Mouse (Mus musculus): ENCODE measurements around the gene Nsmce1. TPM values are rescaled to one million over a fixed set of nuclear protein-coding genes. Genes with fewer than 3 reads are reported as not detected.

Gene Nsmce1
- total and polyA plus RNA-seq, 3 experiments = 58.1 to 59.2 TPM; not detected in 1

DNA sequence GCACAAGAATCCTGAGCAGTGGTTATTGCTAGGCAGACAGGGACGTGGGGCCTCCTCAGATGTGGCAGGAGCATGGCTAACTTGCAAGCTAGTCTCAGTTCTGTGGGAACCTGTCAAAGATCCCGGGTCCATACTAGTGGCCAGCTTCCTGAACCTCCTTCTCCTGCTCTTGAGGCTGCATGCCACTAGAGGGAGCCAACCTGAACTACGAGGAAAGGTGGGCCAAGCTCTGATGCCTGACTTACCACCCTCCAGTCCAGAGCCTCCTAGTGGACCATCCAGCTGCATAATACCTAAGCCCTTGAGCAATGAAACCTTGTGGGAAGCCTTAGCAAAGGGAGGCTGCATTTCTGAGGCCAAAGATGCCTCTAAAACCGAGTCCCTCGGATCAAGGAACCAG, 21.5 kb downstream of the Nsmce1 start:
- Histone ChIP-seq H3K79me2 (ENCODE audit: control insufficient read depth, insufficient read depth, low read length, poor library complexity) (no peaks in the 10 kb centered on the region), H3K4me3 (ENCODE audit: control insufficient read depth in 1 of 2, insufficient read depth in 1 of 2, low read depth in 2 of 2, low read length in 2 of 2) (no peak overlapping the region), H3K9ac (ENCODE audit: control insufficient read depth, low read depth, low read length, poor library complexity, severe bottlenecking) (no peak overlapping the region), H3K9me3 (replicated peaks; ENCODE audit: insufficient read depth, low read length) (no peaks in the 10 kb centered on the region), H3K27me3 (ENCODE audit: control insufficient read depth in 1 of 2, insufficient read depth in 2 of 2, low read length in 2 of 2) (no peaks in the 10 kb centered on the region), H3K36me3 (ENCODE audit: control insufficient read depth in 1 of 2, insufficient read depth in 2 of 2, low read length in 2 of 2) (peaks cover 0 to 20% of the 10 kb centered on the region in 2 experiments; a peak in 2 of 4 replicates), H3K27ac (ENCODE audit: control insufficient read depth, low read depth, low read length) (no peak overlapping the region), H3K4me1 (ENCODE audit: control insufficient read depth in 1 of 2, insufficient read depth in 2 of 2, low read length in 2 of 2) (peaks cover 0 to 18% of the 10 kb centered on the region in 2 experiments)
- DNase-seq (ENCODE audit: low read depth, low spot score) = peak; percentile 79
- TF ChIP-seq ZC3H11A (IDR thresholded peaks at IDR 0.05; ENCODE audit: low read depth, low read length) (peak; percentile 43; the same call in 1 of the 2 replicates), RAD21 (IDR thresholded peaks at IDR 0.05; ENCODE audit: low read depth, low read length) (peak; percentile 66), CTCF (IDR thresholded peaks at IDR 0.05 in 2 of 3, conservative IDR thresholded peaks at IDR 0.05 in 1 of 3; ENCODE audit: control insufficient read depth in 1 of 3, insufficient read depth in 1 of 3, low read depth in 2 of 3, low read length in 3 of 3, poor library complexity in 1 of 3, severe bottlenecking in 1 of 3) (peak; percentile 91 to 95 (median 91)), SMC3 (IDR thresholded peaks at IDR 0.05; ENCODE audit: low read depth, low read length) (peak; percentile 86), ETS1 (IDR thresholded peaks at IDR 0.05; ENCODE audit: low read depth, low read length) (no peak)

DNA sequence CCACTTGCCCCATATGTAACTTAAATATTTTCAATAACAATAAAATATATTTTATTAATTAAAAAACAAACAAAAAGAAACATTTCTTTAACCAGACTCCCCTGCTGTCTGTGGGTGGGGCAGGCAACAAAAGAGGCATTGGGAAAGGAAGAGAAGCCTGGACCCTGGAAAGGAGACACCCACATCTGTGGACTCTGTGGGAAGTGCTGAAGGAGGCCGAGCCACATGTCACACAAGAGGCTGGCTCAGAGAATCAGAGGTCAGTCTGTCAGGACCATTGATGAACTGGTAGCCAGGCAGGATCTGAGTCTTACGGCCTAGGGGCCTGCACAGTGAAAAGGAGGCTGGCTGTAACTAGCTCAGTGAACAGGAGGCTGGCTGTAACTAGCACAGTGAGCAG, 29.2 kb downstream of the Nsmce1 start:
- Histone ChIP-seq H3K9ac (ENCODE audit: control insufficient read depth, low read depth, low read length, poor library complexity, severe bottlenecking) (no peak overlapping the region), H3K36me3 (ENCODE audit: control insufficient read depth in 1 of 2, insufficient read depth in 2 of 2, low read length in 2 of 2) (no peaks in the 10 kb centered on the region), H3K9me3 (replicated peaks; ENCODE audit: insufficient read depth, low read length) (no peaks in the 10 kb centered on the region), H3K79me2 (ENCODE audit: control insufficient read depth, insufficient read depth, low read length, poor library complexity) (no peaks in the 10 kb centered on the region), H3K4me1 (ENCODE audit: control insufficient read depth in 1 of 2, insufficient read depth in 2 of 2, low read length in 2 of 2) (no peaks in the 10 kb centered on the region), H3K27ac (ENCODE audit: control insufficient read depth, low read depth, low read length) (no peak overlapping the region), H3K4me3 (ENCODE audit: control insufficient read depth in 1 of 2, insufficient read depth in 1 of 2, low read depth in 2 of 2, low read length in 2 of 2) (no peak overlapping the region), H3K27me3 (ENCODE audit: control insufficient read depth in 1 of 2, insufficient read depth in 2 of 2, low read length in 2 of 2) (no peaks in the 10 kb centered on the region)
- no peak for DNase-seq (ENCODE audit: low read depth, low spot score)
- TF ChIP-seq EP300 (IDR thresholded peaks at IDR 0.05; ENCODE audit: low read depth in 1 of 2, low read length in 2 of 2) (no peak), NRF1 (IDR thresholded peaks at IDR 0.05; ENCODE audit: insufficient read depth, low read depth, low read length, poor library complexity, severe bottlenecking) (no peak), ELF1 (IDR thresholded peaks at IDR 0.05; ENCODE audit: low read depth, low read length) (no peak), USF2 (IDR thresholded peaks at IDR 0.05; ENCODE audit: borderline replicate concordance in 1 of 2, insufficient read depth in 1 of 2, low read depth in 1 of 2, low read length in 2 of 2) (no peak), KAT2A (conservative IDR thresholded peaks at IDR 0.05; ENCODE audit: low read depth, low read length) (no peak), POLR2AphosphoS5 (IDR thresholded peaks at IDR 0.05; ENCODE audit: borderline replicate concordance, low read depth, low read length) (no peak)

DNA sequence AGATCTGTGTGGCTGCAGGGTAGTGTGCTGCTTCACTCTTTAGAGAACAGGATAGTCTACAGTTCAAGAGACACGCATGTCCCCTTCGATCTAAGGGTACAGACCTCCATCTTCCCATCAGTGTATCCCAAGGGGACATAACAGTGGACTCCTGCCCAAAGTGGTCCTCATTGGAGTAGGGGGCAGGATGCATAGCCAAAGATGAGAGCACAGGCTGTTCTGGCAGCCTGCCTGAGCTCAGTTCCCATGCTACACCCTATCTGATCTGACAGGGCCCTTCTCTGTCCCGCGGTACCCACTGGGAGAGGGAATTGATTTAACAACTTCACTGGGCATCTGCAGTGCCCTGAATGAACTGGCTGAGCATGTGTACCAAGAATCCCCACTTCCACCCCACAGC, 37.7 kb downstream of the Nsmce1 start:
- no peak overlapping the region for H3K9ac ChIP-seq (ENCODE audit: control insufficient read depth, low read depth, low read length, poor library complexity, severe bottlenecking)
- no peak for TF ChIP-seq RAD21 (IDR thresholded peaks at IDR 0.05; ENCODE audit: low read depth, low read length)
- no peak for TF ChIP-seq USF2 (IDR thresholded peaks at IDR 0.05; ENCODE audit: borderline replicate concordance in 1 of 2, insufficient read depth in 1 of 2, low read depth in 1 of 2, low read length in 2 of 2)
- TF ChIP-seq SMC3 (IDR thresholded peaks at IDR 0.05; ENCODE audit: low read depth, low read length) = no peak
- no peak for TF ChIP-seq BHLHE40 (IDR thresholded peaks at IDR 0.05; ENCODE audit: borderline replicate concordance, low read depth, low read length)
- TF ChIP-seq TCF12 (IDR thresholded peaks at IDR 0.05; ENCODE audit: low read depth, low read length) = no peak
- no peak for TF ChIP-seq NRF1 (IDR thresholded peaks at IDR 0.05; ENCODE audit: insufficient read depth, low read depth, low read length, poor library complexity, severe bottlenecking)
- TF ChIP-seq POLR2AphosphoS5 (IDR thresholded peaks at IDR 0.05; ENCODE audit: borderline replicate concordance, low read depth, low read length) = no peak
- no peak for TF ChIP-seq ETS1 (IDR thresholded peaks at IDR 0.05; ENCODE audit: low read depth, low read length)
- TF ChIP-seq NELFE (IDR thresholded peaks at IDR 0.05; ENCODE audit: low read depth, low read length) = no peak
- no peak for TF ChIP-seq POLR2AphosphoS2 (IDR thresholded peaks at IDR 0.05; ENCODE audit: low read length)
- no peak overlapping the region for H3K27ac ChIP-seq (ENCODE audit: control insufficient read depth, low read depth, low read length)
- no peaks in the 10 kb centered on the region for H3K79me2 ChIP-seq (ENCODE audit: control insufficient read depth, insufficient read depth, low read length, poor library complexity)
- no peaks in the 10 kb centered on the region for H3K9me3 ChIP-seq (replicated peaks; ENCODE audit: insufficient read depth, low read length)
- H3K4me1 ChIP-seq (ENCODE audit: control insufficient read depth in 1 of 2, insufficient read depth in 2 of 2, low read length in 2 of 2) = no peaks in the 10 kb centered on the region
- no peaks in the 10 kb centered on the region for H3K27me3 ChIP-seq (ENCODE audit: control insufficient read depth in 1 of 2, insufficient read depth in 2 of 2, low read length in 2 of 2)
- DNase-seq (ENCODE audit: low read depth, low spot score) = no peak
- no peaks in the 10 kb centered on the region for H3K36me3 ChIP-seq (ENCODE audit: control insufficient read depth in 1 of 2, insufficient read depth in 2 of 2, low read length in 2 of 2)
- H3K4me3 ChIP-seq (ENCODE audit: control insufficient read depth in 1 of 2, insufficient read depth in 1 of 2, low read depth in 2 of 2, low read length in 2 of 2) = no peak overlapping the region
